In the genomic region with DNA sequence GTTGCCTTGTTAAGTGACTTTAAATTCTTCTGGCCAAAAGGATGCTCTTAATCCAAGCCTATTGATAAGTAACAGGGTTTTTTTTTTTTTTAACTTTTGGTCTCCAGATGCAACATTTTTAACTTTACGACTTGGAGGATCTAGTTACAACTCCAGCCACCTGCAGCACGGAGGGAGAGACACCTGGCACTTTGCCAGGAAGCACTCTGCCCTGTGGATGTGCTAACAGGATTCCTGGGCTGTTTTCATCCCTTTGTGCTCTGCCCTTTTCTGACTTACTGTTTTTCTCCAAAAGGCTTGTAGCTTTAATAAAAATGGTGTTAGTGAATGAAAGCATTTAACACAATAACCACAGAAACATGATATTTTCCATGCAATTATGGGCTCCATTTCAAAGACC, we compare ENCODE assay signal across 11 mouse cellular contexts.
DNase-seq lines count a peak whose midpoint lies in the region; ATAC-seq lines count a peak whose summit lies in the region.
"Had no signal": no experiment of that assay in that cellular context is flagged by ENCODE, and none has a peak within 500 bp of the region (broad histone marks: within the 10 kb centered on the region; RNA-seq: fewer than 3 reads in every experiment).

No protein-coding gene starts in this region.

- WGBS in kidney, embryonic 14.5 days: 3% methylated on average over 2 of the region's 2 CpGs

- DNase-seq in cerebellum, postnatal 14 days: peak; percentile 37 to 42
- DNase-seq in cerebellum, adult 11 months: no peak
- DNase-seq in kidney, adult 9 months: no peak
- peak; percentile 19 for DNase-seq in NIH3T3 (ENCODE audit: low read depth)
- peak; percentile 60 for DNase-seq in kidney, postnatal 10 days
- DNase-seq in spleen, postnatal 10 days (ENCODE audit: low spot score in 2 of 2): no peak
- DNase-seq in right cerebral cortex, postnatal 36 days (ENCODE audit: low spot score in 2 of 2): no peak

- H3K27ac ChIP-seq in kidney, embryonic 14.5 days (ENCODE audit: low read depth, low read length): peak overlapping the region; percentile 37; the same call in 1 of the 2 replicates
- H3K27ac ChIP-seq: limb, embryonic 15.5 days; macrophage had no signal

- no peak overlapping the region for H3K4me2 ChIP-seq in kidney, embryonic 14.5 days (replicated peaks; ENCODE audit: low read depth, low read length)
- H3K4me2 ChIP-seq: limb, embryonic 15.5 days had no signal

- H3K36me3 ChIP-seq in kidney, embryonic 14.5 days (ENCODE audit: control insufficient read depth, insufficient read depth, low read length): no peaks in the 10 kb centered on the region
- H3K36me3 ChIP-seq: limb, embryonic 15.5 days had no signal

- H3K9ac ChIP-seq in kidney, embryonic 14.5 days (ENCODE audit: low read depth, low read length): no peak overlapping the region
- H3K9ac ChIP-seq: limb, embryonic 15.5 days had no signal

- no peaks in the 10 kb centered on the region for H3K27me3 ChIP-seq in kidney, embryonic 14.5 days (ENCODE audit: control insufficient read depth, insufficient read depth, low read length)
- H3K27me3 ChIP-seq: limb, embryonic 15.5 days had no signal

- H3K9me3 ChIP-seq in kidney, embryonic 14.5 days (ENCODE audit: control insufficient read depth, low read length): no peaks in the 10 kb centered on the region
- H3K9me3 ChIP-seq: limb, embryonic 15.5 days had no signal

- H3K4me3 ChIP-seq in kidney, embryonic 14.5 days (ENCODE audit: low read length): no peak overlapping the region
- H3K4me3 ChIP-seq: limb, embryonic 15.5 days; myocyte had no signal

- H3K4me1 ChIP-seq in kidney, embryonic 14.5 days (ENCODE audit: control insufficient read depth, insufficient read depth, low read length): peaks cover 7% of the 10 kb centered on the region; the same call in 1 of the 2 replicates

- peak; percentile 86; the same call in 1 of the 2 replicates for ATAC-seq in kidney, embryonic 14.5 days (ENCODE audit: low FRiP score, low TSS enrichment)

Comparison
In these comparisons a context has a peak if more than half of its experiments do, and no peak if none do; other contexts are left out.
1. DNase-seq: peak in cerebellum, postnatal 14 days (2 of 2), NIH3T3 (single experiment) and kidney, postnatal 10 days (single experiment); none in cerebellum, adult 11 months (single experiment), kidney, adult 9 months (single experiment), spleen, postnatal 10 days (0 of 2) and right cerebral cortex, postnatal 36 days (0 of 2).